Mouse (Mus musculus): ENCODE measurements at regions not wholly inside any gene's neighbourhood (a gene's known extent, or its start where the extent isn't known, plus 50 kb on each side); places are given as distances from the start of the nearest gene placed in this dataset.
"Not testable (repeated sequence)": the region's sequence is repeated elsewhere in the genome, so short reads cannot be mapped to it uniquely, and the experiment has no call there.

DNA sequence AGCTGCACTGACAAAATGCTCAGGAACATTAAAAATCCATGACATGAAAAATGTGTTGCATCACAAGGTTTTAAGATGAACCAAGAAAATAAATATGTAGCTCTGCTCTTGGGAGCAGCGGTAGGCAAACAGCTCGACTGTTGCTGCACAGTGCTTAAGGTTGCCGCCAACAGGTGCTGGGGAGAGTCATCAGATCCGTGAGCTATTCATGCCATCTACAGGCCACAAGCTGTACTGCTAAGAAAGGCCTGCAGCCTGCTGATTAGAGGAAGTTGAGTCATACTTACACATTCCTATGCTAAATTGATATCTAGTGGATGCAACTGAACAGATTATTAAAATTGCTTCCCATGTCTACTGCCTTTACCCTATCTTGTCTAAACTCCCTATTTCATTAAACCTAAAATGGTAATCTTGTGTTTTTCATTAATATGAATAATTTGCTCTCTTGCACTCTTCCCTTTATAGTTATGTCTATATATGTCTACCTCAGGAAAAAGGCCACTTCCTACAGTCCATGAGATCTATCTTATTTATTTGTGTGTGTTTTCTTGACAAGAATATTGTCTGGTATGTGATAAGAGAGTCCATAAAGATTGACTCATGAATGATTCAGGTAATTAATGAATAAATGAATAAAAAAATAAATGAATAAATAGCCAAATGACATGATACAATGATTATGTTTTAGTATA lies 754.9 kb downstream of the Rab28 start:
- intact Hi-C loops (cut with DNase I): loop anchor here (10.0 kb wide), 2 partner anchors 828 to 1308 kb away; no protein-coding TSS in a partner anchor
- peak; percentile 65 to 78 for DNase-seq (ENCODE audit: extremely low spot score in 1 of 2, low spot score in 2 of 2)

DNA sequence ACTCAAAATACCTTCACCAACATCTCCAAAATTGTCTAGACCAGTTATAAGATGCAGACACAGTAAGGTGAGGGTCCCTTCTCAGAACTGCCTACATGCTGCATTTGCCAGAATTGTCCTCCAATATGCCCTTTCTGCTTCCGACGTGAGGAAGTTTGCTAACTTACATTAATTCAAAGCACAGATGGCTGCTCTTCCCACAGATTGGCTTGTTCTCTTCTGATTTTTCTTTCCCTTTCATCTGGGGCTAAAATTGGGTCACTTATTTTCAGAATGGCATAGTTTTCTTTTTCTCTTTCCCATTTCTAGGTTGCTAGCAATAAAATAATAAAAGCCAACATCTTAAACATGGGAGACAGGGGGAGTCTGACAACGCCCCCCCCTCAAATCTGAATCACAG lies 778.8 kb downstream of the Rab28 start:
- intact Hi-C loops (cut with DNase I): no loop called here

DNA sequence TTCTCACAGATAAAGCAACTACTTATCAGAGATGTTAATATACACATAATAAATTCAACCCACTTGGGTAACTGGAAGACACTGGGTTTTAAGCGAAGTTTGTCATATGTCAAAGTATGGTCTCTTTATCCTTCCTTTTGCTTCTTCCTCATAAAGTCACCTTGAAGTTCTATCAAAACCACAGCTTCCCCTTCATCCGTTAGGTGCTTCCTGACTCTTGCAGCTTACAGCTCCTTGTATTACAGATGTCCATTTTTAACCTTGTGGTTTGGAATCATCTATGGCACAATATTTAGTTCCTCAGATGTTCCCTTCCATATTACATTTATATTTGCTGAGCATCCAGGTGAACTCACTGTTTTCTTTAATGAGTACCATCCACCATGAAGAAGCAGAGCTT lies 787.0 kb downstream of the Rab28 start:
- DNase-seq (ENCODE audit: extremely low spot score in 1 of 2, low spot score in 2 of 2): no peak
- intact Hi-C loops (cut with DNase I): no loop called here

More for the DNA sequence above, 778.8 kb downstream of the Rab28 start:
- no peak for DNase-seq (ENCODE audit: extremely low spot score in 1 of 2, low spot score in 2 of 2)

DNA sequence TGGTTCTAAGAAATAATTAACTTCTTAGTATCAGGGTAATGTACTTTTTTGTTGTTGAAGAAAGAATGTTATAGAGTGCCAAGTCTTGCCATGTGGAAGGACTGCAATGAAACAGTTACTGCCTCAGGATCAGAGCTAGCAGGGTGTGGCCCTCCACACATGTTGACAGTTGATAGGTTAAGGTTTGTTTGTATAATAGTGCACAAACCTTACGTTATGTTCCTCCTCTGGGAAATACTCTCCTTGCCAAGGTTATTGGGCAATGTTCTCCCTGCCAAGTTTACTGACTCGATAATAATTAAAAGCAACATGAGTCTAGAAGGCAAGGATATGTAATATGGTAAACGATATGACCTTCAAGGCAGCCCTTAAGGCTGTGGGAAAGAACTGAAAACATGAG lies 799.2 kb downstream of the Rab28 start:
- intact Hi-C loops (cut with DNase I): no loop called here

DNA sequence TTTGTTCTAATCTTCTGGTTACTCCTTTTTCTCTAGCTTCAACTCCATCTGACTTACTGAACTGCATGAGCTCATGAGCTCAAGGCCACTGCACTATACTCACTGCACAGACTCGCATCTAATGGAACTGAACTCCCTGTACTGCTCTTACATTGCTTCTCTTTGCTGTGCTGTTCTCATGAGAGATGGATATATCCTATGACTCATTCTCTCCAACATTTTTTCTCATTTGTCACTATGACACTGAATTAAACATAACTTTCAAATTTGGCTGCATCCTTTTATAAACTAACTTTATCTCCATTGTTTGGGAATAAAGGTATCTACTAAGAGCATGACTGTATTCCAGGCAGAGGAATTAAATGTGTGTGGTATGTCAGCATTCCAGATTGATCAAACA lies 806.2 kb downstream of the Rab28 start:
- no peak for DNase-seq (ENCODE audit: extremely low spot score in 1 of 2, low spot score in 2 of 2)
- intact Hi-C loops (cut with DNase I): no loop called here

More for the DNA sequence above, 799.2 kb downstream of the Rab28 start:
- DNase-seq (ENCODE audit: extremely low spot score in 1 of 2, low spot score in 2 of 2): no peak

DNA sequence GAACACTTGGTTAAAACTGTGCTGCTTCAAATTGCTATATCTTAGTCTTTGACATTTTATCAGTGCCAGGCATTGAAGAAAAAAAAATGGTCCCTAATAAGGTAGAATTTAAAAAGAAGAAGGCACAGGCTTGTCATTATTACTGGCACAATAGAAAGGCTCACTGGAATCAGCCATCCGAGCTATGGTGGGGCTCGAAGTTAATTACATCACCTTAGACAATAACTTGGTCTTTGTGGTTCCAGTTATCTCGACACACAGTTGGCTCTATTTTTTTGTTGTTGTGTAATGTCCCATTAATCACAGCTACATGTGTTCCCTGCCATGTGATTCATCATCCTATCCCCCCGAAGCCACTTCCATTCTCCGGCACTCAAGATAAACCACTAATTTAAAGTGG lies 825.1 kb downstream of the Rab28 start:
- DNase-seq (ENCODE audit: extremely low spot score in 1 of 2, low spot score in 2 of 2): no peak
- intact Hi-C loops (cut with DNase I): no loop called here

DNA sequence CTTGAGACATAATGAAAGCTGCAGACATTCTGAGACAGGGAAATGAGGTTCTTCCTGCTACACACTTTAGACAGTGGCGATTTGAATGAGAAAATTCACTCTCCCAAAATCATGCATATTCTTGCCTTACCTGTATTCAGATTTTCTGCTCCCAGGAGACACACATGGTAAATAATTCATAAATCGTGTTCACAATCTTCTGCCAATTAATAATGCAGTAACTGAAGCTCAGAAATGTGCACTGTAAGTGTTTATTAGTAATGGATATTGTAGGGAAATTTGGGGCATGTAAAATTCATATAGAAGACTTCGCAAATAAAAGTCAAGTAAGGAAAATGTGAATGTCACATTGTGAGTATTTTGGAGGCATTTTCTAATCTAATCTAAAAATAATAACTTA lies 830.2 kb downstream of the Rab28 start:
- intact Hi-C loops (cut with DNase I): no loop called here
- DNase-seq (ENCODE audit: extremely low spot score in 1 of 2, low spot score in 2 of 2): no peak

DNA sequence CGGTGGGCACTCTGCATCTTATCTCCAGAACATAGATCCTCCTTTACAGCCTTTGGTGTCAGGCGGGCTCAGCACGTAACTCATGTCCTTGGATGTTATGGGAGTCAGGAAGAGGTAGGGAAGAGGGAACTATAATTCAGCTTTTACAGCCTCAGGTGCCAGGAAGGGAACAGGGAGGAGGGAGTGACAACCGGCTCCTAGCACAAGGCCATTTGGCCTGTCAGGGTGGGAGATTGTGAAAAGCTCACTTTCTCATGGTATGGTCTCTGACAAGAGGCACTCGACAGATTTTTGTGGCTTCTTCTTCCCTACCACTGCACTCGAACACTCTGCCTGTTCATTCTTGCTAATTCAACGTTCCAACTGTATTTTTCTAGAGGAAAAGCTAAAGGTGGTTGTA lies 845.6 kb downstream of the Rab28 start:
- intact Hi-C loops (cut with DNase I): not testable (repeated sequence)

More for the DNA sequence above, 845.6 kb downstream of the Rab28 start:
- not testable (repeated sequence) for DNase-seq (ENCODE audit: extremely low spot score in 1 of 2, low spot score in 2 of 2)

All from left cerebral cortex, postnatal 10 days (tissue).